Mouse (Mus musculus) E14TG2a.4 (cell line): ENCODE results near the gene Lzts2.

Experiments
- H3K27me3 ChIP-seq: 2 replicates; pipeline ENCODE4 v1.6.1; 2014; ENCODE audit warnings: low read length, control low read depth; ENCODE audit not compliant: insufficient read depth
- H3K36me3 ChIP-seq: 2 replicates; pipeline ENCODE4 v1.6.1; 2014; ENCODE audit warnings: low read length, control low read depth; ENCODE audit not compliant: insufficient read depth
- H3K4me1 ChIP-seq: replicated peaks from 2 replicates; pipeline ENCODE4 v1.6.1; 2014; ENCODE audit warnings: low read depth, low read length, control low read depth
- H3K4me3 ChIP-seq: replicated peaks from 2 replicates; pipeline ENCODE4 v1.5.1; 2014; ENCODE audit warnings: mild to moderate bottlenecking, low read length
- H3K9me3 ChIP-seq: 2 replicates; pipeline ENCODE4 v1.6.1; 2014; ENCODE audit warnings: low read length, control low read depth
- CTCF ChIP-seq: conservative IDR thresholded peaks from 2 replicates; pipeline ENCODE4 v1.5.1; 2014; ENCODE audit warnings: low read length
- NANOG ChIP-seq: IDR thresholded peaks from 2 replicates; pipeline ENCODE4 v1.6.1; 2014; ENCODE audit warnings: borderline replicate concordance, low read length, mixed read lengths
- POU5F1 ChIP-seq: IDR thresholded peaks from 2 replicates; pipeline ENCODE4 v1.6.1; 2014; ENCODE audit warnings: low read length, borderline replicate concordance

Lzts2 gene

GRCm38 (mm10) chr19:45014335-45014971 lies at the start of gene Lzts2:
Gene Lzts2, plus strand, starts transcription at chr19:45014414.
- Histone ChIP-seq H3K36me3 (peaks cover 41% of the 10 kb centered on the region), H3K27me3 (peaks cover 10% of the 10 kb centered on the region), H3K9me3 (no peaks in the 10 kb centered on the region), H3K4me3 (peak within 1 kb of the TSS; percentile 80), H3K4me1 (peaks cover 80% of the 10 kb centered on the region)
- TF ChIP-seq CTCF: no peak
- TF ChIP-seq POU5F1: no peak
- TF ChIP-seq NANOG: no peak

DNA sequence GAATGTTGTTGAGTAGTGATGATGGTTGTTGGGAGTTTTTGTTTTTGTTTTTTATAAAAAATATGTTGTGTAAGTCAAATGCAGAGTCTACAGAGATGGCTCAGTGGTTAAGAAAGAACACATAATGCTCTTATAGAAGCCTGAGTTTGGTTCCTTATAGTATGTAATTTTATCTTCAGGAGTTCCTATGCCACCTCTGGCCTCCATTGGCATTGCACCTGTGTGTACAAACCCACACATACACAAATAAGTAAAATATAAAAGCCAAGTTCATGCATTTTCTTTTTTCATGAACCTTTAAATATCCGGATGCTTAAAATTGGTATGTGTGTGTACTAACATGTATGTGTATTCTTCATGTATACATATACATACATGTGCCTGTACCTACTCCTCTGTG lies 48.2 kb upstream of the Lzts2 start:
- no peaks in the 10 kb centered on the region for H3K27me3 ChIP-seq
- H3K9me3 ChIP-seq: no peaks in the 10 kb centered on the region
- H3K36me3 ChIP-seq: peaks cover 93% of the 10 kb centered on the region
- no peak overlapping the region for H3K4me3 ChIP-seq
- no peak for TF ChIP-seq NANOG
- TF ChIP-seq POU5F1: no peak
- peak; percentile 9; the same call in 1 of the 2 replicates for TF ChIP-seq CTCF
- H3K4me1 ChIP-seq: peaks cover 4% of the 10 kb centered on the region; the same call in 1 of the 2 replicates

GRCm38 (mm10) chr19:44968329-44968728 lies 45.9 kb upstream of the Lzts2 start:
- Histone ChIP-seq H3K9me3 (no peaks in the 10 kb centered on the region), H3K4me3 (no peak overlapping the region), H3K4me1 (peaks cover 4% of the 10 kb centered on the region; the same call in 1 of the 2 replicates), H3K36me3 (peaks cover 93% of the 10 kb centered on the region), H3K27me3 (no peaks in the 10 kb centered on the region)
- TF ChIP-seq POU5F1: no peak
- TF ChIP-seq CTCF: no peak
- TF ChIP-seq NANOG: no peak

- Histone ChIP-seq H3K9me3 (no peaks in the 10 kb centered on the region), H3K4me3 (no peak overlapping the region), H3K4me1 (peaks cover 4% of the 10 kb centered on the region; the same call in 1 of the 2 replicates), H3K36me3 (peaks cover 99% of the 10 kb centered on the region), H3K27me3 (no peaks in the 10 kb centered on the region)
- no peak for TF ChIP-seq NANOG
- TF ChIP-seq CTCF: no peak
- no peak for TF ChIP-seq POU5F1
Measured at GRCm38 (mm10) chr19:44976636-44977035, 37.6 kb upstream of the Lzts2 start.

DNA sequence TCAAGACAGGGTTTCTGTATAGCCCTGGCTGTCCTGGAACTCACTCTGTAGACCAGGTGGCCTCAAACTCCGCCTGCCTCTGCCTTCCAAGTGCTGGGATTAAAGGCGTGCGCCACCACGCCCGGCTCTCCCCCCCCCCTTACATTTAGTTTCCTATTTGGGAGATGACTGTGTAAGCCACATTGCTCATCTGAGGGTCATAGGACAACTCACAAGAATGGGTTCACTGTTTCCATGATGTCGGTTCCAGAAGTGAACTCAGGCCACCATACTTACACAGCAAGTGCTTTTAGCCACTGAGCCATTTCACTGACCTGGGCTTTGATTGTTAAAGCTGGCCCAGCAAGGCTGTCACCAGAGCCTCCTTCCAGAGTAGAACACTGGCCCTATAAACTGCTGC lies 37.1 kb upstream of the Lzts2 start:
- TF ChIP-seq POU5F1 (no peak), NANOG (no peak), CTCF (no peak)
- H3K27me3 ChIP-seq: no peaks in the 10 kb centered on the region
- H3K4me1 ChIP-seq: peaks cover 4% of the 10 kb centered on the region; the same call in 1 of the 2 replicates
- no peak overlapping the region for H3K4me3 ChIP-seq
- peaks cover 99% of the 10 kb centered on the region for H3K36me3 ChIP-seq
- H3K9me3 ChIP-seq: no peaks in the 10 kb centered on the region

DNA sequence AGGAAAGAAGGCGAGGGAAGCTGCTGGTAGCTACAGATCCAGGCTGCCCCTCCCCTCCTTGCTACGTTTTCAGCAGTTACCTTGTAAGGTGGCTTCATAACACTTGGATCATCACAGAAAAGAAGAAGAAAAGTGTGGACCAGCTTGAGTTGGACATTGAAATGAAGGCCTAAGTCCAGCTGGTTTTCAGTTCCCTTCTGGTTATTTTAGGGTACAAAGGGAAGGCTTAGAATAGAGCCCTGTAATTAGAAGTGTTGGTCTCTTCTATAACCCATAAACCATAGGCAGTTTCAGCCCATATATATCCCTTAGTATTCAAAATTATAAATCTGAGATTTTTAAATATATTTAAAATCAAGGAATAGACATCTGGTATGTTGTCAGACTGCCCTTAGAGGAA lies 33.4 kb upstream of the Lzts2 start:
- Histone ChIP-seq H3K4me1 (peaks cover 4% of the 10 kb centered on the region; the same call in 1 of the 2 replicates), H3K4me3 (no peak overlapping the region), H3K27me3 (no peaks in the 10 kb centered on the region), H3K9me3 (no peaks in the 10 kb centered on the region), H3K36me3 (peaks cover 76% of the 10 kb centered on the region)
- no peak for TF ChIP-seq NANOG

DNA sequence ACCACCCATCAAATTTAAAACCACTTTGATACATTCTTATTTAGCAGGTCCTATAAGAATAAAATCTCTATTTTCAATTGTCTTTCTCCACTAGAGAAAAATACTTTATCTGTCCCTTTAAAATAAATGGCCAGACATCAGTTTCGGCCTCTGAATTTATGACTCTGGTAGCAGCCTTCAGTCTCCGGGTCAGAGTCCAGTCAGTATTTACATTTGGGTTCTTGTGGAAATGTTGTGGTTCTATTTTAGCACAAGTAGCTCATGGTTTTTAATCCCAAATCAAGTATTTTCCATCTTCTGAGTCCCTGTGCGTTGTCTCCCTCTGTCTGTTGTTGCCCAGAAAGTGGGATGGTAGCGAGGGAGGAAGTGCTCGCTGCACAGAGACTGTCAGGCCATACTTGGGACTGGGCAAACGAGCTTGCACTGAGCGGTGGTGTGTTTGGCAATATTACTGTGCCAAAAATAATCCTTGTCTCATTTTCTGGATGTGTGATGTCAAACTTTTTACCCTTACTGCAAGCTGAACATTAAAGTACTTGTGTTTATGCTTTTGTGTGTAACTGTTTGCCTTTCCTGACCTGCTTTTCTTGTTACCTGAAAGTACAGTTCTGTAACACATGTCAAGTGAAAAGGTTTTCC lies 31.6 kb upstream of the Lzts2 start:
- H3K9me3 ChIP-seq: no peaks in the 10 kb centered on the region
- peaks cover 10% of the 10 kb centered on the region for H3K27me3 ChIP-seq
- 0 out of 2 replicates have a peak, but pooled peaks cover 4% of the 10 kb centered on the region for H3K4me1 ChIP-seq
- TF ChIP-seq CTCF (no peak), NANOG (no peak)
- peaks cover 58% of the 10 kb centered on the region for H3K36me3 ChIP-seq
- H3K4me3 ChIP-seq: no peak overlapping the region

- no peak for TF ChIP-seq POU5F1
- no peak for TF ChIP-seq CTCF
- TF ChIP-seq NANOG: no peak
- H3K9me3 ChIP-seq: no peaks in the 10 kb centered on the region
- no peak overlapping the region for H3K4me3 ChIP-seq
- peaks cover 5% of the 10 kb centered on the region for H3K4me1 ChIP-seq
- peaks cover 51% of the 10 kb centered on the region for H3K36me3 ChIP-seq
- H3K27me3 ChIP-seq: peaks cover 17% of the 10 kb centered on the region
Measured at GRCm38 (mm10) chr19:44983366-44983765, 30.8 kb upstream of the Lzts2 start.
